Mouse (Mus musculus): ENCODE data around the gene Olfr1493-ps1.

Gene Olfr1493-ps1

DNA sequence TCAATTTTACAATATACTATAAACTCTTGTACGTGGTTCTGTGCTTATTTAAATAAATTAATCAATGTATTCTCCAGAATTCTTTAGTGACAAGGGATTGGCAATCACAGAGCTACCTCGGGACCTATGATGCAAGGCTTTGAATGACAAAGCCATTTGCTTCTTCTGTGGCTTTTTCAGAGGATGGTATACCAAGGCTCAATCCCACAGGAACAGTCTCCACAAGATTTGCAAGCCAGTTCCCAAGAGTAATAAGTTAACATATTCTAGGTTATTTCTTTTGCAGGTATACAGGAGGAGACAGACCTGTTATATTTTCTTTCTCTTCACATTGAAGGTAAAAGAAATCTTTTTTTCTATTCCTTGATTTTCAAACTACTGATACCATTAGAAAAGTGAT lies at the start of gene Olfr1493-ps1:
TSS of gene Olfr1493-ps1 (plus strand) at position 301 of the 400 bp plus-strand sequence.
- ChIA-PET CTCF (no interaction called here), POLR2A (no interaction called here)

- POLR2A ChIA-PET, result no interaction called here
- CTCF ChIA-PET, result no interaction called here
Observed at GRCm38 (mm10) chr19:13696968-13697367, 26.1 kb upstream of the Olfr1493-ps1 start, which contains the start of gene Olfr1491. Gene Olfr1491, plus strand, starts transcription at chr19:13697268.

GRCm38 (mm10) chr19:13739428-13739827 lies 16.4 kb downstream of the Olfr1493-ps1 start, which contains the start of gene Olfr1494:
Gene Olfr1494, plus strand, starts transcription at chr19:13739728.
- CTCF ChIA-PET, result no interaction called here
- POLR2A ChIA-PET, result no interaction called here

DNA sequence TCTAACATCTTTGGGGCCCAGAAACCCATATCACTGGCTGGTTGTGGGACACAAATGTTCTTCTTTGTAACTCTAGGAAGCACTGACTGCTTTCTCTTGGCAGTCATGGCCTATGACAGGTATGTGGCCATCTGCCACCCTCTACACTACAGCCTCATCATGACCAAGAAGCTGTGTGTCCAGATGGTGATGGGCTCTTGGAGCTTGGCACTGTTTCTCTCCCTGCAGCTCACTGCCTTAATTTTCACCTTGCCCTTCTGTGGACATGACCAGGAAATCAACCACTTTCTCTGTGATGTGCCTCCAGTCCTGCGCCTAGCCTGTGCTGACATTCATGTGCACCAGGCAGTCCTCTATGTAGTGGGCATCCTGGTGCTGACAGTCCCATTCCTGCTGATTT lies 26.3 kb downstream of the Olfr1493-ps1 start:
- POLR2A ChIA-PET, result no interaction called here
- CTCF ChIA-PET, result no interaction called here

GRCm38 (mm10) chr19:13764306-13764705 lies 41.2 kb downstream of the Olfr1493-ps1 start, which contains the start of gene Olfr1495:
Gene Olfr1495, plus strand, starts transcription at chr19:13764606.
- CTCF ChIA-PET, result no interaction called here
- POLR2A ChIA-PET, result no interaction called here

DNA sequence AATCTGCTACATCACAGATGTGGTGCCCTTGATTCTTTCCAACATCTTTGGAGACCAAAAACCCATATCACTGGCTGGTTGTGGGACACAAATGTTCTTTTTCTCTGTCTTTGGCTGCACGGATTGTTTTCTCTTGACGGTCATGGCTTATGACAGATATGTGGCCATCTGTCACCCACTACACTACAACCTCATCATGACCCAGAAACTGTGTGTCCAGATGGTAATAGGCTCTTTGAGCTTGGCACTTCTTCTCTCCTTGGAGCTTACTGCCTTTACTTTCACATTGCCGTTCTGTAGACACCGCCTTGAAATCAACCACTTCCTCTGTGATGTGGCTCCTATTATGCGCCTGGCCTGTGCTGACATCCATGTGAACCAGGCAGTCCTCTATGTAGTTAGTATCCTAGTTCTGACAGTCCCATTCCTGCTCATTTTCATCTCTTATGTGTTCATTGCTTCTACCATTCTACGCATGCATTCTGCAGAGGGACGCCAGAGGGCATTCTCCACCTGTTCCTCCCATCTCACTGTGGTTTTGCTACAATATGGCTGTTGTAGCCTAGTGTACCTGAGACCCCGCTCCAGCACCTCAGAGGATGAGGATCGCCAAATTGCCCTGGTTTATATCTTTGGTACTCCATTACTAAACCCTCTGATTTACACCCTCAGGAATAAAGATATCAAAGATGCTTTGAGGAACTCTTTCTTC lies 45.6 kb downstream of the Olfr1493-ps1 start:
- CTCF ChIA-PET, result interaction anchor here in 1 of 4 experiments (0.9 kb wide), 1 partner anchor 50 kb away, joined by 3 read pairs; the partner anchor contains the start of gene Olfr1499
- POLR2A ChIA-PET, result no interaction called here

- ChIA-PET CTCF (no interaction called here), POLR2A (no interaction called here)
Observed at GRCm38 (mm10) chr19:13777578-13777977, 54.5 kb downstream of the Olfr1493-ps1 start, which contains the start of gene Olfr1496. Gene Olfr1496, plus strand, starts transcription at chr19:13777878.
